Mouse (Mus musculus) G1E (cell line): ENCODE data around the gene Edaradd. TPM values are rescaled to one million over a fixed set of nuclear protein-coding genes. Genes with fewer than 3 reads are reported as not detected.

Experiments used
- ATAC-seq: 2 replicates; pipeline ENCODE4 v1.8.0; 2016; ENCODE audit warnings: mild to moderate bottlenecking; ENCODE audit not compliant: insufficient number of reproducible peaks, poor library complexity, low FRiP score, severe bottlenecking; ENCODE audit errors: extremely low read depth
- DNase-seq: peaks from one replicate; pipeline ENCODE4 v3.0.0; 2012; ENCODE audit warnings: low spot score
- H3K27me3 ChIP-seq: 2 replicates; pipeline ENCODE4 v1.6.1; 2012; ENCODE audit warnings: mild to moderate bottlenecking, low read length, inconsistent platforms; ENCODE audit not compliant: insufficient read depth
- H3K36me3 ChIP-seq: replicated peaks from 2 replicates; pipeline ENCODE3; 2012; ENCODE audit warnings: mild to moderate bottlenecking, inconsistent platforms
- H3K4me1 ChIP-seq: 2 replicates; pipeline ENCODE4 v1.6.1; 2012; ENCODE audit warnings: low read depth, low read length, inconsistent platforms, mixed read lengths; ENCODE audit not compliant: insufficient read depth
- H3K4me3 ChIP-seq: 2 replicates; pipeline ENCODE4 v1.5.1; 2012; ENCODE audit warnings: low read depth, mild to moderate bottlenecking, inconsistent platforms, low read length, moderate library complexity, mixed read lengths
- H3K9me3 ChIP-seq: replicated peaks from 2 replicates; pipeline ENCODE4 v1.6.1; 2012; ENCODE audit warnings: inconsistent platforms
- CTCF ChIP-seq: IDR thresholded peaks from 2 replicates; pipeline ENCODE4 v1.5.1; 2012; ENCODE audit warnings: low read depth, low read length, inconsistent platforms, mixed read lengths
- GATA1 ChIP-seq: IDR thresholded peaks from 2 replicates; pipeline ENCODE4 v1.6.1; 2012; ENCODE audit warnings: borderline replicate concordance, low read length, inconsistent platforms, mixed read lengths
- GATA2 ChIP-seq: IDR thresholded peaks from 2 replicates; pipeline ENCODE4 v1.6.1; 2012; ENCODE audit warnings: low read depth, low read length, inconsistent platforms, borderline replicate concordance
- POLR2AphosphoS5 ChIP-seq: IDR thresholded peaks from 2 replicates; pipeline ENCODE4 v1.6.1; 2012; ENCODE audit warnings: low read depth, low read length, inconsistent platforms; ENCODE audit not compliant: insufficient replicate concordance
- polyA plus RNA-seq: library from polyadenylated mRNA; stranded (reverse); fragments of >175 nt; gene quantifications from 2 replicates; pipeline ENCODE4 v1.2.3, GENCODE M21; 2012
- total RNA-seq, 2 experiments: library from RNA; stranded (forward) in 1 of 2; stranded (reverse) in 1 of 2; fragments of 200-1000 nt in 1 of 2; fragments of >200 nt in 1 of 2; fragmentation: Nextera tagmentation in 1 of 2; gene quantifications; 2 replicates each; pipeline ENCODE4 v1.2.3; 2014 to 2017

Gene Edaradd
- total and polyA plus RNA-seq, 3 experiments, result 0.07 to 2.0 (median 0.66) TPM

DNA sequence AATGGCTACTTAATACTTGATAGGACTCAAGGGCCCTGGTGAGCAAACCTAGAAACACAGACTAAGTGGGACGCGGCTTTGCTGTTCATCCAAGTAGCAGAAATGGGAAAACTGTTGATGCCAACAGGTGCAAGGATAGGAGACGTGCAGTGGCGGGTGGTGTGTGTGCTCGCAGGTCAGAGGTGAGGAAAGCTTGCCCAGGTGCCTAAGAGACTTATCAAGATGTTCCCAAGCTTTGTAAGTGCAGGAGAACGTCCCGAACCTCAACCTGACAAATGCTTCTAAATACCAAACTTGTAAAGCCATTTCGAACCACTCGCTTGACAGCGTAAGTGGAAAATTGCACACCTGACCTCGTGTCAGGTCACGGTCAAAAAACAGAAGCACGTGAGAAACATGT is 91.7 kb downstream of the Edaradd start:
- TF ChIP-seq GATA1, result no peak
- TF ChIP-seq CTCF, result no peak
- no peak for TF ChIP-seq GATA2
- no peak for TF ChIP-seq POLR2AphosphoS5
- no peak for DNase-seq
- Histone ChIP-seq H3K4me1 (peaks cover 12% of the 10 kb centered on the region), H3K36me3 (peaks cover 98% of the 10 kb centered on the region), H3K27me3 (no peaks in the 10 kb centered on the region), H3K4me3 (no peak overlapping the region), H3K9me3 (no peaks in the 10 kb centered on the region)
- ATAC-seq, result no peak

Other genes starting within 250 kb of the Edaradd start
- gene Actn2, start 179.7 kb downstream of the Edaradd start, total RNA-seq (2014; fragmentation: Nextera tagmentation), result 0.30 TPM in 1 of 2 replicates, not detected in the other
- gene Actn2, start 179.7 kb downstream of the Edaradd start, total RNA-seq (2017), result 0.55 and 0.76 TPM in 2 replicates
- gene Actn2, start 179.7 kb downstream of the Edaradd start, polyA plus RNA-seq, result not detected in 2 replicates
- gene Heatr1, start 125.4 kb downstream of the Edaradd start, total RNA-seq (2014; fragmentation: Nextera tagmentation), result 143 and 164 TPM in 2 replicates
- 262 and 271 TPM in 2 replicates for gene Heatr1, start 125.4 kb downstream of the Edaradd start, total RNA-seq (2017)
- gene Heatr1, start 125.4 kb downstream of the Edaradd start, polyA plus RNA-seq, result 30.1 and 128 TPM in 2 replicates
- 120 and 128 TPM in 2 replicates for gene Lgals8, start 55.5 kb downstream of the Edaradd start, total RNA-seq (2014; fragmentation: Nextera tagmentation)
- 347 and 355 TPM in 2 replicates for gene Lgals8, start 55.5 kb downstream of the Edaradd start, total RNA-seq (2017)
- gene Lgals8, start 55.5 kb downstream of the Edaradd start, polyA plus RNA-seq, result 5.3 and 9.5 TPM in 2 replicates
- gene Ero1lb, start 45.4 kb upstream of the Edaradd start, total RNA-seq (2014; fragmentation: Nextera tagmentation), result 6.4 and 8.0 TPM in 2 replicates
- 2.0 and 2.1 TPM in 2 replicates for gene Ero1lb, start 45.4 kb upstream of the Edaradd start, total RNA-seq (2017)
- gene Ero1lb, start 45.4 kb upstream of the Edaradd start, polyA plus RNA-seq, result 1.4 and 1.7 TPM in 2 replicates